Mouse (Mus musculus): ENCODE measurements around the gene Lrrc72. TPM values are rescaled to one million over a fixed set of nuclear protein-coding genes. Genes with fewer than 3 reads are reported as not detected.

Lrrc72 gene
- polyA plus RNA-seq, 1 experiment: not detected

- H3K4me1 ChIP-seq (ENCODE audit: control insufficient read depth, insufficient read depth, low read length): no peaks in the 10 kb centered on the region
- TF ChIP-seq POLR2A (IDR thresholded peaks at IDR 0.05; ENCODE audit: borderline replicate concordance, insufficient read depth, low read length) (no peak), CTCF (IDR thresholded peaks at IDR 0.05; ENCODE audit: borderline replicate concordance, insufficient read depth, low read depth, low read length) (no peak)
- no peak for DNase-seq
- H3K27ac ChIP-seq (ENCODE audit: insufficient read depth, low read length): no peak overlapping the region
- H3K4me3 ChIP-seq (replicated peaks; ENCODE audit: insufficient read depth, low read depth, low read length): no peak overlapping the region
- WGBS: 14% methylated on average over 5 of the region's 5 CpGs
- H3K27me3 ChIP-seq (ENCODE audit: control insufficient read depth, insufficient read depth, low read length): no peaks in the 10 kb centered on the region
These were observed 2.2 kb upstream of the Lrrc72 start for GRCm38 (mm10) chr12:36255413-36255812.

DNA sequence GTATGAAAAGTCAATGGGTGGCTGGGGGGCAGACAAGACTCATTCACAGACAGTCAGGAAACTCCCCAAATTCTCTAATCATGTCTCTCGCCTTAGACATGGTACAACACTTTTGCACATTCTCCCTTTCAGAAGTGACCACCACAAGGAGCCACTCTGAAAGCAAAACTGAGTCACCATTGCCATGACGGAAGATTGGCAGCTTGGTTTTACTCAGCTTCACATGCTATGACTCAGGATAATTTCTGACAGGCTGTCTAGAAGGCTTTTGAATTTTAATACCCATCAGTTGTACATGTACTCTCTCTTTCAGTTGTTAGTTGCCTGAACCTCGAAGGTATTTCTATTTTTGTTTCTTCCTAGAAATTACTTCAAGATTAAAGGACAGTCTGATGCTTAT lies 12.0 kb downstream of the Lrrc72 start:
- Histone ChIP-seq H3K4me1 (ENCODE audit: control insufficient read depth, insufficient read depth, low read length) (no peaks in the 10 kb centered on the region), H3K4me3 (replicated peaks; ENCODE audit: insufficient read depth, low read depth, low read length) (no peak overlapping the region), H3K27me3 (ENCODE audit: control insufficient read depth, insufficient read depth, low read length) (no peaks in the 10 kb centered on the region), H3K27ac (ENCODE audit: insufficient read depth, low read length) (no peak overlapping the region)
- DNase-seq: no peak
- WGBS: 80% methylated on average over 3 of the region's 3 CpGs
- no peak for TF ChIP-seq POLR2A (IDR thresholded peaks at IDR 0.05; ENCODE audit: borderline replicate concordance, insufficient read depth, low read length)
- TF ChIP-seq CTCF (IDR thresholded peaks at IDR 0.05; ENCODE audit: borderline replicate concordance, insufficient read depth, low read depth, low read length): no peak

DNA sequence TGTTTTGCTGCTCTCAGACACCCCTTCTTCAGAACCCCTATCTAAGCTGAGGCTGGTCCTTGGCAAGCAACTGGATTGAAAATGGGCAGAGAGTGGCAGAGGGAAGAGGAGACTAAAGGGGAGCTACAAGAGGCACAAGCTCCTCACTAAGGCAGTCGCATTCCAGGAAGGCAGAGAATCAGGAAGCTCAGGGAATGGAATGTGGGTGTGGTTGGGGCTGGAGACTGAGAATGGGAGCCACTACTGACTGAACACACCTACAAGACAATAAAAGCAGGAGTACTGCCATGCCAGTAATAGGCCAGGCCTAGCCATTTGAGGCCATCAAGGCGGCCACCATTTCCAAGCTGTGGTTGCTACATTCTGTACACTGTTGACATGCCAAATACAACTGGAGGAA lies 21.8 kb downstream of the Lrrc72 start:
- H3K27ac ChIP-seq (ENCODE audit: insufficient read depth, low read length): no peak overlapping the region
- no peaks in the 10 kb centered on the region for H3K4me1 ChIP-seq (ENCODE audit: control insufficient read depth, insufficient read depth, low read length)
- no peaks in the 10 kb centered on the region for H3K27me3 ChIP-seq (ENCODE audit: control insufficient read depth, insufficient read depth, low read length)
- TF ChIP-seq CTCF (IDR thresholded peaks at IDR 0.05; ENCODE audit: borderline replicate concordance, insufficient read depth, low read depth, low read length) (no peak), POLR2A (IDR thresholded peaks at IDR 0.05; ENCODE audit: borderline replicate concordance, insufficient read depth, low read length) (no peak)
- H3K4me3 ChIP-seq (replicated peaks; ENCODE audit: insufficient read depth, low read depth, low read length): no peak overlapping the region
- WGBS: 89% methylated on average over 2 of the region's 2 CpGs
- no peak for DNase-seq

DNA sequence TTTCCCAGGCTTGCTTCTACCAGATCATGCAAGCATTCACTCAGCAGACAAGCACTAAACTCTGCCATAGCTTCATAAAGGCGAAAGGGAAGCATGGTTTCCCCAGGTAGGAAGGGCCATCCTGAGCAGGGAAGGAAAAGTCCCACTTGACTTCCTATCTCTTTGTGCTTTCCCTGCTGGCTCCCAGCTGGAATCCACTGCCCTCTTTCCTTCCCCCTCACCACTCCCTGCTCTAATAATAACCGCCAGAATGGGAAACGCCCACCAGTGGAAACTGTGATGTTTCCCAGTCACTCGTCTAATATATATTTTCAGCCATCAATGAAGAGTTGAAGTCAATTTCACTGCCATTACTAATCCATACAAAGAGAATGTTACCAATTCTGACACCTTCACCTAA lies 28.8 kb downstream of the Lrrc72 start:
- Histone ChIP-seq H3K4me3 (replicated peaks; ENCODE audit: insufficient read depth, low read depth, low read length) (no peak overlapping the region), H3K27me3 (ENCODE audit: control insufficient read depth, insufficient read depth, low read length) (no peaks in the 10 kb centered on the region), H3K27ac (ENCODE audit: insufficient read depth, low read length) (no peak overlapping the region), H3K4me1 (ENCODE audit: control insufficient read depth, insufficient read depth, low read length) (no peaks in the 10 kb centered on the region)
- TF ChIP-seq CTCF (IDR thresholded peaks at IDR 0.05; ENCODE audit: borderline replicate concordance, insufficient read depth, low read depth, low read length): no peak
- no peak for TF ChIP-seq POLR2A (IDR thresholded peaks at IDR 0.05; ENCODE audit: borderline replicate concordance, insufficient read depth, low read length)
- no peak for DNase-seq
- WGBS: 61% methylated on average over 4 of the region's 4 CpGs

- no peaks in the 10 kb centered on the region for H3K4me1 ChIP-seq (ENCODE audit: control insufficient read depth, insufficient read depth, low read length)
- TF ChIP-seq POLR2A (IDR thresholded peaks at IDR 0.05; ENCODE audit: borderline replicate concordance, insufficient read depth, low read length) (no peak), CTCF (IDR thresholded peaks at IDR 0.05; ENCODE audit: borderline replicate concordance, insufficient read depth, low read depth, low read length) (no peak)
- WGBS: 96% methylated on average over 10 of the region's 10 CpGs
- no peak overlapping the region for H3K27ac ChIP-seq (ENCODE audit: insufficient read depth, low read length)
- no peaks in the 10 kb centered on the region for H3K27me3 ChIP-seq (ENCODE audit: control insufficient read depth, insufficient read depth, low read length)
- no peak overlapping the region for H3K4me3 ChIP-seq (replicated peaks; ENCODE audit: insufficient read depth, low read depth, low read length)
- DNase-seq: no peak
These were observed 36.3 kb downstream of the Lrrc72 start for GRCm38 (mm10) chr12:36216905-36217304.

- 74% methylated on average over 4 of the region's 4 CpGs for WGBS
- TF ChIP-seq POLR2A (IDR thresholded peaks at IDR 0.05; ENCODE audit: borderline replicate concordance, insufficient read depth, low read length) (no peak), CTCF (IDR thresholded peaks at IDR 0.05; ENCODE audit: borderline replicate concordance, insufficient read depth, low read depth, low read length) (no peak)
- H3K27me3 ChIP-seq (ENCODE audit: control insufficient read depth, insufficient read depth, low read length): no peaks in the 10 kb centered on the region
- DNase-seq: no peak
- no peaks in the 10 kb centered on the region for H3K4me1 ChIP-seq (ENCODE audit: control insufficient read depth, insufficient read depth, low read length)
- no peak overlapping the region for H3K27ac ChIP-seq (ENCODE audit: insufficient read depth, low read length)
- H3K4me3 ChIP-seq (replicated peaks; ENCODE audit: insufficient read depth, low read depth, low read length): no peak overlapping the region
These were observed 37.0 kb downstream of the Lrrc72 start for GRCm38 (mm10) chr12:36216230-36216629.

- Histone ChIP-seq H3K27me3 (ENCODE audit: control insufficient read depth, insufficient read depth, low read length) (no peaks in the 10 kb centered on the region), H3K4me1 (ENCODE audit: control insufficient read depth, insufficient read depth, low read length) (no peaks in the 10 kb centered on the region), H3K4me3 (replicated peaks; ENCODE audit: insufficient read depth, low read depth, low read length) (no peak overlapping the region), H3K27ac (ENCODE audit: insufficient read depth, low read length) (no peak overlapping the region)
- WGBS: 2% methylated on average over 1 of the region's 1 CpGs
- TF ChIP-seq POLR2A (IDR thresholded peaks at IDR 0.05; ENCODE audit: borderline replicate concordance, insufficient read depth, low read length) (no peak), CTCF (IDR thresholded peaks at IDR 0.05; ENCODE audit: borderline replicate concordance, insufficient read depth, low read depth, low read length) (peak; percentile 69)
- DNase-seq: peak in 1 of 2 experiments; percentile 8
These were observed 38.1 kb downstream of the Lrrc72 start for GRCm38 (mm10) chr12:36215149-36215480.

DNA sequence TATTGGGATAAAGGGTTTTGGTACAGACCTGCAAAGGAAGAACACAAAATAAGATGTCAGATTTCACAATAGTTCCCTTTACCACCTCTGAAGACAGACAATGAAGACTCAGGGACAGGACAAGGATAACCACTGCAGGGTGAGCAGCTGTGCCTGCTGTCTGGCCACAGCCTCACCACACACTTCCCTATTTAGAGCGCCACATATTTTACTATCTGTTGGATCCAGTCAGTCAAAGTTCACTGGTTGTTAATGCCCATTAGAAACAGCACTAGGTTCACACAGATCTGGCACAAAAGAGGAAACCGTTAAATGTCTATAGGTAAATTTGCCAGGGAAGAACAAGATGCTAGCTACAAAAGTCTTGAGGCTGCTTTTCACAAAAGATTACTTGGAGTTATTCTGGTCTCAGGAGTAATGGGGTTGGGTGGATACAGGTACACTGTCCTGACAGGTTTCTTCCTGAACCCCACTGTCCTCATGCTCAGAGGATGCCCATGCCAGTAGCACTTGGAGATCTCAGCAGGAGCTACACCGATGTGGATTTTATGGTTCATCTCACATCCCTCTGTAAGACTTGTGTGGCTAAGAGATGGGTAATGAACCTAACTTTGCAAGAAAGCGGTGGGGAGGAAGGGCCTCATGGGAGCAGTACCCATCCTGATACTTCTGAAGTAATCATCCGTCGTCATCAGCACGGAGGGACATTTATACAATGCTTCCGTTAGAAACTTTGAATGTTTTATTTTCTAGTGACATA lies 38.6 kb downstream of the Lrrc72 start:
- Histone ChIP-seq H3K27ac (ENCODE audit: insufficient read depth, low read length) (no peak overlapping the region), H3K4me1 (ENCODE audit: control insufficient read depth, insufficient read depth, low read length) (no peaks in the 10 kb centered on the region), H3K4me3 (replicated peaks; ENCODE audit: insufficient read depth, low read depth, low read length) (no peak overlapping the region), H3K27me3 (ENCODE audit: control insufficient read depth, insufficient read depth, low read length) (no peaks in the 10 kb centered on the region)
- TF ChIP-seq POLR2A (IDR thresholded peaks at IDR 0.05; ENCODE audit: borderline replicate concordance, insufficient read depth, low read length): no peak
- no peak for TF ChIP-seq CTCF (IDR thresholded peaks at IDR 0.05; ENCODE audit: borderline replicate concordance, insufficient read depth, low read depth, low read length)
- 42% methylated on average over 8 of the region's 8 CpGs for WGBS
- no peak for DNase-seq

Measured in cerebellum, adult 2 months (tissue).